Mouse (Mus musculus) heart, embryonic 16.5 days (tissue): ENCODE data around the gene Sbpl. TPM values are rescaled to one million over a fixed set of nuclear protein-coding genes. Genes with fewer than 3 reads are reported as not detected.
"Not testable (repeated sequence)": the region's sequence is repeated elsewhere in the genome, so short reads cannot be mapped to it uniquely, and the experiment has no call there.

Experiments used
- ATAC-seq: fragments of 200-750 bp; cut with Nextera tagmentation; replicated peaks from 2 replicates; pipeline ENCODE4 v1.8.0; 2017; ENCODE audit warnings: moderate number of reproducible peaks; ENCODE audit not compliant: insufficient read depth, low FRiP score; ENCODE audit errors: extremely low read depth
- H3K27ac ChIP-seq: fragments of 300-500 bp; sonication (generic); 2 replicates; pipeline ENCODE4 v1.5.1; 2014; ENCODE audit warnings: mild to moderate bottlenecking, low read length, control low read depth, moderate library complexity
- H3K27me3 ChIP-seq: fragments of 300-500 bp; sonication (generic); 2 replicates; pipeline ENCODE4 v1.6.1; 2014; ENCODE audit warnings: low read length, mixed read lengths; ENCODE audit not compliant: control insufficient read depth, insufficient read depth
- H3K36me3 ChIP-seq: fragments of 300-500 bp; sonication (generic); 2 replicates; pipeline ENCODE4 v1.6.1; 2014; ENCODE audit not compliant: control insufficient read depth, insufficient read depth
- H3K4me1 ChIP-seq: fragments of 300-500 bp; sonication (generic); 2 replicates; pipeline ENCODE4 v1.6.1; 2014; ENCODE audit warnings: low read length, mixed read lengths; ENCODE audit not compliant: control insufficient read depth, insufficient read depth
- H3K4me2 ChIP-seq: fragments of 300-500 bp; sonication (generic); 2 replicates; pipeline ENCODE4 v1.6.1; 2014; ENCODE audit warnings: low read depth, mild to moderate bottlenecking, control low read depth, low read length
- H3K4me3 ChIP-seq: fragments of 300-500 bp; sonication (generic); 2 replicates; pipeline ENCODE4 v1.5.1; 2014; ENCODE audit warnings: mild to moderate bottlenecking, control low read depth, low read length
- H3K9ac ChIP-seq: fragments of 300-500 bp; sonication (generic); 2 replicates; pipeline ENCODE4 v1.6.1; 2014; ENCODE audit warnings: low read length, control low read depth
- H3K9me3 ChIP-seq: fragments of 300-500 bp; sonication (generic); replicated peaks from 2 replicates; pipeline ENCODE4 v1.6.1; 2016; ENCODE audit warnings: low read length; ENCODE audit not compliant: control insufficient read depth
- WGBS: fragments of 180-500 bp; shearing (Covaris S2); extraction: QIAGEN DNeasy Blood & Tissue Kit; methylation state at CpG from one replicate; pipeline ENCODE4 v1.1.7; 2014; 5-methylcytosine and 5-hydroxymethylcytosine counted together
- polyA plus RNA-seq: library from polyadenylated mRNA; unstranded; fragments of >200 nt; fragmentation: Nextera tagmentation; extraction: Ambion mirVana; gene quantifications from 2 replicates; pipeline ENCODE4 v1.2.1, GENCODE M21; 2015

Gene Sbpl
- polyA plus RNA-seq, 1 experiment from 2014 or later: not detected

- 60% methylated on average over 5 of the region's 5 CpGs for WGBS
- H3K27ac ChIP-seq: no peak overlapping the region
- no peak overlapping the region for H3K4me2 ChIP-seq
- ATAC-seq: no peak
- no peaks in the 10 kb centered on the region for H3K36me3 ChIP-seq
- no peaks in the 10 kb centered on the region for H3K27me3 ChIP-seq
- H3K9ac ChIP-seq: no peak overlapping the region
- H3K4me1 ChIP-seq: no peaks in the 10 kb centered on the region
- H3K9me3 ChIP-seq: no peaks in the 10 kb centered on the region
- H3K4me3 ChIP-seq: no peak overlapping the region
Observed at GRCm38 (mm10) chr17:23931157-23931556, 23.9 kb downstream of the Sbpl start.

GRCm38 (mm10) chr17:23925090-23925493, 30.0 kb downstream of the Sbpl start:
- whole genome bisulfite sequencing: under 1% methylated on average over 14 of the region's 14 CpGs

GRCm38 (mm10) chr17:23924531-23925007, 30.5 kb downstream of the Sbpl start:
- H3K36me3 ChIP-seq: no peaks in the 10 kb centered on the region
- no peaks in the 10 kb centered on the region for H3K27me3 ChIP-seq
- under 1% methylated on average over 29 of the region's 29 CpGs for WGBS
- H3K4me1 ChIP-seq: peaks cover 8% of the 10 kb centered on the region
- no peaks in the 10 kb centered on the region for H3K9me3 ChIP-seq
- peak overlapping the region; percentile 69 for H3K4me2 ChIP-seq
- peak overlapping the region; percentile 95 for H3K27ac ChIP-seq
- peak overlapping the region; percentile 57 for H3K4me3 ChIP-seq
- H3K9ac ChIP-seq: peak overlapping the region; percentile 75
- peak; percentile 99 for ATAC-seq

More at GRCm38 (mm10) chr17:23925090-23925493, 30.0 kb downstream of the Sbpl start:
- peak overlapping the region; percentile 75 for H3K9ac ChIP-seq
- H3K4me1 ChIP-seq: peaks cover 8% of the 10 kb centered on the region
- no peaks in the 10 kb centered on the region for H3K27me3 ChIP-seq
- H3K27ac ChIP-seq: peak overlapping the region; percentile 95
- ATAC-seq: peak; percentile 81
- no peaks in the 10 kb centered on the region for H3K9me3 ChIP-seq
- peak overlapping the region; percentile 57 for H3K4me3 ChIP-seq
- H3K4me2 ChIP-seq: peak overlapping the region; percentile 69
- H3K36me3 ChIP-seq: no peaks in the 10 kb centered on the region

GRCm38 (mm10) chr17:23917158-23917557, 37.9 kb downstream of the Sbpl start, which contains the start of gene Dcpp3:
TSS of gene Dcpp3 (plus strand) at chr17:23917458.
- H3K9me3 ChIP-seq, ATAC-seq, H3K27me3 ChIP-seq, H3K9ac ChIP-seq, H3K4me1 ChIP-seq, H3K27ac ChIP-seq, H3K4me3 ChIP-seq, H3K36me3 ChIP-seq, H3K4me2 ChIP-seq: not testable (repeated sequence)
- WGBS: 54% methylated on average over 4 of the region's 4 CpGs

Other genes starting within 250 kb of the Sbpl start
- gene 1520401A03Rik, start 232.5 kb downstream of the Sbpl start, polyA plus RNA-seq: not detected in 2 replicates
- gene Pkmyt1, start 228.9 kb downstream of the Sbpl start, polyA plus RNA-seq: 29.7 and 33.3 TPM in 2 replicates
- gene Paqr4, start 214.4 kb downstream of the Sbpl start, polyA plus RNA-seq: 16.8 and 19.8 TPM in 2 replicates
- 1.8 and 3.7 TPM in 2 replicates for gene Kremen2, start 209.4 kb downstream of the Sbpl start, polyA plus RNA-seq
- gene Flywch1, start 183.7 kb downstream of the Sbpl start, polyA plus RNA-seq: 42.2 and 46.9 TPM in 2 replicates
- gene Flywch2, start 169.2 kb downstream of the Sbpl start, polyA plus RNA-seq: 4.3 and 5.9 TPM in 2 replicates
- gene Srrm2, start 164.7 kb downstream of the Sbpl start, polyA plus RNA-seq: 311 and 314 TPM in 2 replicates
- 812 and 839 TPM in 2 replicates for gene Elob, start 126.1 kb downstream of the Sbpl start, polyA plus RNA-seq
- not detected in 2 replicates for gene Prss33, start 119.2 kb downstream of the Sbpl start, polyA plus RNA-seq
- 0.11 and 0.50 TPM in 2 replicates for gene Prss32, start 111.4 kb downstream of the Sbpl start, polyA plus RNA-seq
- 0.21 and 0.22 TPM in 2 replicates for gene Prss41, start 111.1 kb downstream of the Sbpl start, polyA plus RNA-seq
- gene Prss21, start 87.2 kb downstream of the Sbpl start, polyA plus RNA-seq: not detected in 2 replicates
- gene Dcpp1, start 74.4 kb downstream of the Sbpl start, polyA plus RNA-seq: not detected in 2 replicates
- gene Dcpp2, start 74.4 kb downstream of the Sbpl start, polyA plus RNA-seq: 0.21 TPM in 1 of 2 replicates, not detected in the other
- gene Dcpp3, start 37.8 kb downstream of the Sbpl start, polyA plus RNA-seq: not detected in 2 replicates
- not detected in 2 replicates for gene Sbp, start 13.6 kb downstream of the Sbpl start, polyA plus RNA-seq
- 0.39 and 0.40 TPM in 2 replicates for gene Prss30, start 25.3 kb upstream of the Sbpl start, polyA plus RNA-seq
- gene Prss22, start 42.8 kb upstream of the Sbpl start, polyA plus RNA-seq: 0.15 TPM in 1 of 2 replicates, not detected in the other
- gene Prss27, start 82.9 kb upstream of the Sbpl start, polyA plus RNA-seq: 0.14 and 0.15 TPM in 2 replicates
- gene Kctd5, start 118.2 kb upstream of the Sbpl start, polyA plus RNA-seq: 36.5 and 36.6 TPM in 2 replicates
- gene Pdpk1, start 195.7 kb upstream of the Sbpl start, polyA plus RNA-seq: 40.1 and 40.5 TPM in 2 replicates
- gene Amdhd2, start 208.5 kb upstream of the Sbpl start, polyA plus RNA-seq: 25.2 and 28.0 TPM in 2 replicates
- 522 and 538 TPM in 2 replicates for gene Atp6v0c, start 214.4 kb upstream of the Sbpl start, polyA plus RNA-seq